Mouse (Mus musculus) lung, postnatal 0 days (tissue): ENCODE data around the gene Atf6.

Experiments used
- CTCF ChIP-seq: IDR thresholded peaks from 2 replicates; pipeline ENCODE4 v1.5.1; 2016; ENCODE audit warnings: antibody characterized with exemption, mild to moderate bottlenecking
- EP300 ChIP-seq: IDR thresholded peaks from 2 replicates; pipeline ENCODE4 v1.6.1; 2016; ENCODE audit warnings: antibody characterized with exemption, mild to moderate bottlenecking, control low read depth

- TF ChIP-seq CTCF = no peak
- peak; percentile 33; the same call in 1 of the 2 replicates for TF ChIP-seq EP300
Measured at GRCm38 (mm10) chr1:170896651-170897281, 29.2 kb upstream of the Atf6 start.
